Mouse (Mus musculus) embryonic stem cell, embryonic (primary cell): ENCODE results near the gene Atp8a2.
"Not testable (repeated sequence)": the region's sequence is repeated elsewhere in the genome, so short reads cannot be mapped to it uniquely, and the experiment has no call there.

ENCODE experiments used
- CTCF ChIA-PET, 4 experiments: fragments of 300-600 bp in 2 of 4; fragments of 350-600 bp in 2 of 4; sonication (Branson Sonifier 250); formaldehyde crosslinking; loops; one replicate each; lab custom pipeline; 2022; ENCODE audit warnings: inconsistent platforms in 2 of 4; lab: Charles Lee
- POLR2A ChIA-PET, 4 experiments: fragments of 300-600 bp in 2 of 4; fragments of 350-600 bp in 2 of 4; sonication (Branson Sonifier 250); formaldehyde crosslinking; loops; one replicate each; lab custom pipeline; 2022; ENCODE audit warnings: antibody characterized with exemption in 4 of 4, inconsistent platforms in 1 of 4; lab: Charles Lee

The Atp8a2 gene

DNA sequence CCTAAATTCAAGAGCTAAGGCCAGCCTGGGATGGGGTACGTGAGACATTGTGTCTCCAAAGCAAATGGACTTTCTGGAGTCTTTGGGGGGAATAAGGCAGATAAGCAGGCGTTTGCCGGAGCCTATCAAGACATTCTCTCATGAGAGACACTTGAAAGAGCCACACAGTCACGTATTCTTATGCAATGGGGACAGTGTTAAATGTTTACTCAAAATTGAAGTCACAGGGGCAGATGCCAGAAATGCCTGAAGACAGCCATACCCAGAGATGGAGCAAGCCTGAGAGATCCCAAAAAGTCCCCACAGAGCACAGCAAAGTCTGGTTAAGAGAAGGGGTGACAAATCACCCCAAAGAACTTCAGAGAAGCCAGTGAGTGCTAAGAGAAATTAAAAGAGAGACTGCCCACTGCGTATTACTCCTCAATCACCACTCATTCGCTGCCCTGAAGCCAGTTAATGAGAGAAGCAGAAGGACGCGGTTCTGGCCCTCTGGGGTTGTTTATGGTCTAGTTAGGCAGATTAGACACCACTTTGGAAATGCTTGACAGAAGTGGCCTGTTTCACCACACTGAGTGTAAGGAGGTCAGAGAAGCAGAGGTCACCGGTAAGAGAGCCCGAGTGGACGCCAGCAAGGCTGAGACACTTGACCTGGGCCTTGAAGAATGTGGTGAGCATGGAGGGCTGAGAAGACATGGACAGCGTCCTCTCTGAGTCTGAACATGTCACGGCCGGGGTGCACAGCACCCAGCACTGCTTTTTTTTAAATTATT, 356.8 kb downstream of the Atp8a2 start:
- ChIA-PET CTCF (interaction anchor here in 3 of 4 experiments (0.6 to 0.7 kb wide), 3 partner anchors 162 to 341 kb away, joined by 3 to 12 read pairs (median 4); no protein-coding TSS in a partner anchor), POLR2A (interaction anchor here in 1 of 4 experiments (0.7 kb wide), 1 partner anchor 231 kb away, joined by 7 read pairs; no protein-coding TSS in a partner anchor)

- ChIA-PET CTCF (interaction anchor here in 1 of 4 experiments (0.7 kb wide), 1 partner anchor 768 kb away, joined by 4 read pairs; no protein-coding TSS in a partner anchor), POLR2A (interaction anchor here in 1 of 4 experiments (0.6 kb wide), 1 partner anchor 1856 kb away, joined by 4 read pairs; no protein-coding TSS in a partner anchor)
Observed at GRCm38 (mm10) chr14:59838446-59839259, 358.3 kb downstream of the Atp8a2 start.

DNA sequence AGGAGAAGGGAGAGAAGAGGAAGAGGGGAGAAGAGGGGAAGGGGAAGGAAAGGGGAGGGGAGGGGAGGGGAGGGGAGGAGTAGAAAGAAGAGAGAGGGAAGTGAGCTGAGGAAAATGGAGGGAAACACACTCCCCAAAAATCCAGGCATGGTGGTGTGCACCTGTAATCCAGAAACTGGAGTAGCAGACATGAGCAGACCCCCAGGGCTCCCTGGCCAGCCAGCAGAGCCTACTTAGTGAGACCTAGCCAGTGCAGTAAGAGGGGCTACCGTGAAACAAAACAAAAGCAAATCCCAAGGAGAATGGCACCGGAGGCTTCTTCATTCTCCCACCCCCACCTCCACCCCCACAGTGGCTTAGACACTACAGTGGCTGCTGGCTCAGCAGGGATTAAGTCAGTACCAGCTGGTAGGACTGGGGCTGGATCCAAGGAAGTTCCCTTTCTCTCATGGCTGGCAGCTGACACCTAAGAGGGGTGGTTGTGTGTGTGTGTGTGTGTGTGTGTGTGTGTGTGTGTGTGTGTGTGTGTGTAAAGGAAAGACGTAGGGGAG, 359.2 kb downstream of the Atp8a2 start:
- POLR2A ChIA-PET: not testable (repeated sequence)

DNA sequence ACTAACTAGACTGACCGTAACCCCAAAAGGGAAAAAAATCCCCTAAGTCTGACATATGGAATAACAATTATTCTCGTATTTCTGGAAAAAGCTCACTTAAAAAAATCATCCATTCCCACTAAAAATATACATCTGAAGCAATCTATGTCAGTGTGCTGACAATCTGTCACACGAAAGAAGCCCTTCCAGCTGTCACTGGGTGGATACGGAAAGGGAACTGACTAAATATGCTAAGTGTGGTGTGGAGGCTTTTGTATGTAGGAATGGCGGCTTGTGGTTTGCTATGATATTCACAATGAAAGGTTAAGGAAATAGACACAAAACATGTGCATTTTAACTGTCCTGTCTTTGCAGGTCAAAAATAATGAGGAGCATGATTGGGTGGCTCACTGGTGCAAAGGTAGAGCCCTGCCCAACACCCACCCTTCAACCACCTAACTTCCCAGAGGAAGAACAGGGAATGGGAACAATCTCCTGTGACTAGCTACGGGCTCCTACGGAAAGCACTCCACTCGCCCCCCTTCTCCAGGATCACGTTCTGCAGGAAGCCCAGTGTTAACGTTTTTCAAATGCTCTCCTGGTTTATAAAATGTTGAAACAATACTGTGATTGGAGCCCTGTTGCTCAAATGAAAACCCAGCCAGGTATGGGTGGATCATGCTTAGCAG, 360.0 kb downstream of the Atp8a2 start:
- POLR2A ChIA-PET: no interaction called here
- CTCF ChIA-PET: no interaction called here

More for the DNA sequence above, 359.2 kb downstream of the Atp8a2 start:
- CTCF ChIA-PET: interaction anchor here in 1 of 4 experiments (0.7 kb wide), 1 partner anchor 769 kb away, joined by 4 read pairs; no protein-coding TSS in a partner anchor

- ChIA-PET CTCF (interaction anchor here in 1 of 4 experiments (0.6 kb wide), 1 partner anchor 914 kb away, joined by 5 read pairs; no protein-coding TSS in a partner anchor), POLR2A (no interaction called here)
Observed at GRCm38 (mm10) chr14:59829580-59829979, 367.4 kb downstream of the Atp8a2 start.

GRCm38 (mm10) chr14:59827409-59827808, 369.6 kb downstream of the Atp8a2 start:
- CTCF ChIA-PET: no interaction called here
- POLR2A ChIA-PET: no interaction called here

DNA sequence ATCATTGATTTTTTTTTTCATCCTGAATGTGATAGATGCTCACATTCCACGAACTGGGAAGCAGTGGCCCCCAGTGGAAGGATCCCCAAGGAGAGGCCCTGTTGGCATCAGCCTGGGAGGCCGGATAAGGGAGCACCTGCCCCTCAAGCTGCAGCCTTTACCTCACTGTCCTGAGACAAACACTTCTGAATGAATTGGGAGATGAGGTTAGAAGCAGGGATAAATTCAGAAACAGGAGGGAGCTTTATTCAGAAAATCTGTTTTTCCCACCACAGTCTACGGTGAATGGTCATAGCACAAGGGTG, 376.9 kb downstream of the Atp8a2 start:
- ChIA-PET CTCF (no interaction called here), POLR2A (interaction anchor here in 1 of 4 experiments (0.5 kb wide), 1 partner anchor 437 kb away, joined by 3 read pairs; no protein-coding TSS in a partner anchor)

DNA sequence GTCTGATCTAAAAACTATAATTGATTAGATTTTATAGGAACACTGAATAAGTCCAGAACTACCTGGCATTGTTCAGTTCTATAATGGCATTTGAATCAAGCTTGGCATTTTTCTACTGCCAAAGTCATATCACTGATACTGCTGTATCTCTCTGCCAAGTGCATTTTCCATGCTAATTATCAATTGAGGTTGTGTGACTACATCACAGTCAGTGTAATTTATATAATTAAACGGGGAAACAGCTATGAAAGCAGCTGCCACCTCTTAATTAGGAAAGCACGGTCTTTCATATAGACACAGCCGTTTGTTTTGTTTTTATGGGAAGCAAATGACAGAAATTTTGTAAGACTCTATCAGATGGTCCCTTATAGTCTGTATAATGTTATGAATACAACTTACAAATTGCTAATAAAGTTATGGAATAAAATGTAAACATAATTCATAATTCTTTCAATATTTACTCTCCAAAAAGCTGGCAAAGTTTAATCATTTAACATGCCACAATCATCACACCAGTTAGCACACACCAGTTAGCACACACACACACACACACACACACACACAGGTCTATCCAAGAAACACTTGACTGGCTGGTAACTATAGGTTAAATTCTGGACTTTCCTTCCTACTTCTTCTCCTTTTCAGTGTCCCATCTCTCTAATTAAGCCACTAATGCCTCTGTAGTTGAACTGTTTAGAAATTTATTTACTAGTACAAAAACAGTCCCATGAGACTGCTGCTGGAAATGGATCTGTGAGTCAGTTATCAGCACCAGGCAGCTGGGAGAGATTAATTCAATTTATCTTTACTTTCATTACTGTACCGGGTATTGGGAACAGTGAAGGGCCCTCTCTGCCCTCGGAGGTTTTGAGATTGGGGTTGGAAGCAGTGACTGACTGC, 377.5 kb downstream of the Atp8a2 start:
- ChIA-PET POLR2A (interaction anchor here in 1 of 4 experiments (0.5 kb wide), 1 partner anchor 438 kb away, joined by 3 read pairs; no protein-coding TSS in a partner anchor), CTCF (no interaction called here)

DNA sequence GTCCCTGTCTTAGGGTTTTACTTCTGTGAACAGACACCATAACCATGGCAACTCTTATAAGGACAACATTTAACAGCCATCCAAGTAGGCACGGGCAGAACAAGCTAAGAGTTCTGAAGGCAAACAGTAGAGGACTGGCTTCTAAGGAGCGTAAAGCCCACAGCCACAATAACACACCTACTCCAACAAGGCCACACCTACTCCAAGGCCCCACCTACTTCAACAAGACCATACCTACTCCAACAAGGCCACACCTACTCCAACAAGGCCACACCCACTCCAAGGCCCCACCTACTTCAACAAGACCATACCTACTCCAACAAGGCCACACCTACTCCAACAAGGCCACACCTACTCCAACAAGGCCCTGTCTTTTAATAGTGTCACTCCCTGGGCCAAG, 386.7 kb downstream of the Atp8a2 start:
- POLR2A ChIA-PET, CTCF ChIA-PET: not testable (repeated sequence)

GRCm38 (mm10) chr14:59809790-59810189, 387.2 kb downstream of the Atp8a2 start:
- CTCF ChIA-PET: no interaction called here
- POLR2A ChIA-PET: no interaction called here

DNA sequence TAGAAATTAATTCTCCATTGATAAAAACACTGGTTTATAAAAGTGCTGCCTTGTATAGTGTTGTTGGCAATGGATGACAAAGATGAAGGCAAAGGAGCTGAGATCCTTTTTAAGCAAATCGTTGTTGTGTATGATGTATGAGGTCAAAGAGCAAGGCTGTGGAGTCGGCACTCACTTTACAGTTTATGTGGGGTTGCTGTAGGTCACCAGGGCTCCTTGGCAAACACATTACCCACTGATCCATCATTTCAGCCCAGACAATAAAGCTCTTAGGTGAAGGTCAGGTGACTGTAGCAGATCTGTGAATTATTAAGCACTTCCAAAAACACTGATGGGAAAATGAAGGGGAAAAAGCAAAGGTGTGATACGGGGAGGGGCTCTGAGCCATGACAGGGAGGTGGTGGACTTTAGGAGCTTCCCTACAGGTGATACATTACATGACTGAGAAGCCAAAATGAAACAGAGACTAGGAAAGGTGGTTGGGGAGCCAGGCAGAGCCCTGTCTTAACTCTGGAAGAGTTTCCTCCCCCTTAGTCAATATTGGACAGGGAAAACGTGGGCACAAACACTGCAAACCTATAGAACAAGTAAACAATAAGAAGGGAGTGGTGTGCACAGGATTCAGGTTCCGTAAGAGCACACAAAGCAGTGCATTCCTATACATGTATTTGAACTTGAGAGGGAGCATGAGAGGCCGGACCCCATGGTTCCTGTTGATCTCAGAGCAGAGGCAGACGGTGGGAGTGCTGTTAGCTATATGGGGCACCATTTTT, 389.3 kb downstream of the Atp8a2 start:
- POLR2A ChIA-PET: no interaction called here
- CTCF ChIA-PET: no interaction called here

GRCm38 (mm10) chr14:59806910-59807309, 390.1 kb downstream of the Atp8a2 start:
- POLR2A ChIA-PET: interaction anchor here in 2 of 4 experiments (0.7 to 1.0 kb wide), 2 partner anchors 126 to 307 kb away, joined by 3 read pairs; no protein-coding TSS in a partner anchor
- CTCF ChIA-PET: interaction anchor here in 2 of 4 experiments (0.7 to 1.5 kb wide), 3 partner anchors 13 to 946 kb away, joined by 3 to 4 read pairs (median 3); no protein-coding TSS in a partner anchor

- ChIA-PET POLR2A (interaction anchor here in 2 of 4 experiments (0.7 to 1.0 kb wide), 2 partner anchors 126 to 307 kb away, joined by 3 read pairs; no protein-coding TSS in a partner anchor), CTCF (interaction anchor here in 2 of 4 experiments (0.7 to 1.5 kb wide), 3 partner anchors 12 to 947 kb away, joined by 3 to 4 read pairs (median 3); no protein-coding TSS in a partner anchor)
Observed at GRCm38 (mm10) chr14:59806159-59806558, 390.8 kb downstream of the Atp8a2 start.

DNA sequence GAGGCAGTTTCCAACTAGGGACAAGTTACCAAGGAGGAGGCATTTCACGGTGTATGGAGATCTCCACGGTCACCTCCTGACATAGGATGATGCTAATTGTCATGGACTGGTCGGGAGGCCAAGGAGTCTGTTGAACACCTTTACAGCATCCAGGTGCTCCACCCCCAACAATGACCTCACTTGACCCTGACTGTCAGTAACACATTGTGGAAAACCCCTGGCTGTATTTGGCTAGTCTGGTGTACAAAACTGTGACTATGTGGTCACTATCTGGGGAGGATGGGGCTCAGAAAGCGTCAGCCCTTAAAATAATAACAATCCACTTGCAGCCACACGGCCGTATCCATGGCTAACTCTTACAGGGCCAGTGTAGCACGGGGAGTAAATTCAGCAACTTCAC, 391.3 kb downstream of the Atp8a2 start:
- ChIA-PET CTCF (interaction anchor here in 1 of 4 experiments (1.0 to 1.5 kb wide), 2 partner anchors 12 to 200 kb away, joined by 3 read pairs; no protein-coding TSS in a partner anchor), POLR2A (interaction anchor here in 1 of 4 experiments (0.9 kb wide), 1 partner anchor 10 kb away, joined by 3 read pairs; no protein-coding TSS in a partner anchor)

DNA sequence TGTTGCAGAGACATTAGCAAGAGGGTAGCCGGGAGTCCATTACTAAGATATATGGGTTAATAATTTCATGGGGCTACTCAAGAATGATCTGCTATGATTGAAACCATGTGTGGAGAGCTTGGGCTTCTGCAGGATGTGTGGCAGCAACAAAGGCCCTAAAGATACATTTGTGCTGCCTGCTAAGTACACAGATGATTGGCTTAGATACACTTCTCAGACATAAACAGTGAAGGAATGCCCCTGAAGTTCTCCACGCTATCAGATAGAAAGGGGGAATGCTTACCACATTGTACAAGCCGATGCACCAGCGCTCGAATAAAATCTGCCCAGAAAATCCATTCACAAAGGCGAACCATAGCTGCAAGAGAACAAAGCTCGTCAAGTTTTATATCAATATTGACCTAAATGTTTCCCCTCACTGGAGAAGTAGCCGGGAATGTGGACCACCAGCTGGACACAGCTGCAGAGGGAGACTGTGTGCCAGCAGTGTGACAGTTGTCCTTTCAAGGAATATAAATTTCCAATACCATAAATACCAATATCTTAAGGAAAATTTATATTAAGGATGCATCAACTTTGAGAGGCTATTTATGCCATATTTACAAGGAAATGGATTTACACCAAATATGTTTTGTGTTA, 394.9 kb downstream of the Atp8a2 start:
- CTCF ChIA-PET: no interaction called here
- POLR2A ChIA-PET: interaction anchor here in 1 of 4 experiments (0.9 kb wide), 1 partner anchor 154 kb away, joined by 3 read pairs; no protein-coding TSS in a partner anchor

- CTCF ChIA-PET: no interaction called here
- POLR2A ChIA-PET: interaction anchor here in 1 of 4 experiments (0.6 kb wide), 1 partner anchor 96 kb away, joined by 6 read pairs; no protein-coding TSS in a partner anchor
Observed at GRCm38 (mm10) chr14:59799511-59799910, 397.5 kb downstream of the Atp8a2 start.
